Mouse (Mus musculus) embryonic stem cell, embryonic (primary cell): Measurements from ENCODE around the gene Ccdc88c.

Experiments
- CTCF ChIA-PET, 4 experiments: fragments of 300-600 bp in 2 of 4; fragments of 350-600 bp in 2 of 4; sonication (Branson Sonifier 250); formaldehyde crosslinking; loops; one replicate each; lab custom pipeline; 2022; ENCODE audit warnings: inconsistent platforms in 2 of 4; lab: Charles Lee
- POLR2A ChIA-PET, 4 experiments: fragments of 300-600 bp in 2 of 4; fragments of 350-600 bp in 2 of 4; sonication (Branson Sonifier 250); formaldehyde crosslinking; loops; one replicate each; lab custom pipeline; 2022; ENCODE audit warnings: antibody characterized with exemption in 4 of 4, inconsistent platforms in 1 of 4; lab: Charles Lee

The Ccdc88c gene

GRCm38 (mm10) chr12:100977958-100978725 is 50.7 kb downstream of the Ccdc88c start:
- POLR2A ChIA-PET: interaction anchor here in 2 of 4 experiments (0.7 to 1.3 kb wide), 5 partner anchors 13 to 26 kb away, joined by 3 to 7 read pairs (median 3); no protein-coding TSS in a partner anchor
- CTCF ChIA-PET: interaction anchor here in 2 of 4 experiments (1.6 to 2.9 kb wide), 3 partner anchors 20 to 51 kb away, joined by 3 to 7 read pairs (median 4); partner anchors contain the start of gene Ccdc88c (in 1 of the 2)

GRCm38 (mm10) chr12:100977551-100977950 is 51.3 kb downstream of the Ccdc88c start:
- POLR2A ChIA-PET: interaction anchor here in 1 of 4 experiments (0.9 to 1.2 kb wide), 2 partner anchors 12 to 22 kb away, joined by 3 read pairs; no protein-coding TSS in a partner anchor
- CTCF ChIA-PET: interaction anchor here in 2 of 4 experiments (1.6 to 2.9 kb wide), 3 partner anchors 20 to 52 kb away, joined by 3 to 7 read pairs (median 4); partner anchors contain the start of gene Ccdc88c (in 1 of the 2)

- ChIA-PET POLR2A (interaction anchor here in 2 of 4 experiments (0.9 to 2.5 kb wide), 12 partner anchors 9 to 112 kb away, joined by 3 to 7 read pairs (median 4); partner anchors contain the start of gene Ccdc88c (in 1 of the 2)), CTCF (interaction anchor here in 3 of 4 experiments (3.3 to 4.0 kb wide), 3 partner anchors 12 kb away, joined by 12 to 27 read pairs (median 26); no protein-coding TSS in a partner anchor)
Observed at GRCm38 (mm10) chr12:100969808-100970207, 59.0 kb downstream of the Ccdc88c start.

GRCm38 (mm10) chr12:100967383-100967782 is 61.5 kb downstream of the Ccdc88c start:
- ChIA-PET POLR2A (interaction anchor here in 3 of 4 experiments (0.6 to 3.0 kb wide), 17 partner anchors 9 to 62 kb away, joined by 3 to 11 read pairs (median 5); partner anchors contain the start of gene Ccdc88c (in 1 of the 3)), CTCF (interaction anchor here (0.6 to 4.0 kb wide), 9 partner anchors 9 to 26 kb away, joined by 3 to 27 read pairs (median 10); no protein-coding TSS in a partner anchor)

- ChIA-PET CTCF (interaction anchor here (0.6 to 4.0 kb wide), 7 partner anchors 8 to 61 kb away, joined by 3 to 26 read pairs (median 10); no protein-coding TSS in a partner anchor), POLR2A (interaction anchor here in 1 of 4 experiments (0.8 to 2.1 kb wide), 6 partner anchors 12 to 63 kb away, joined by 3 to 7 read pairs (median 4); no protein-coding TSS in a partner anchor)
Observed at GRCm38 (mm10) chr12:100966253-100966652, 62.6 kb downstream of the Ccdc88c start.

- POLR2A ChIA-PET: interaction anchor here in 2 of 4 experiments (0.7 to 1.4 kb wide), 5 partner anchors 9 to 60 kb away, joined by 3 to 7 read pairs (median 3); no protein-coding TSS in a partner anchor
- CTCF ChIA-PET: interaction anchor here in 3 of 4 experiments (1.4 to 2.1 kb wide), 3 partner anchors 7 to 29 kb away, joined by 3 to 10 read pairs (median 4); no protein-coding TSS in a partner anchor
Observed at GRCm38 (mm10) chr12:100965298-100965697, 63.6 kb downstream of the Ccdc88c start.

GRCm38 (mm10) chr12:100958621-100959592 is 69.9 kb downstream of the Ccdc88c start:
- ChIA-PET CTCF (interaction anchor here (0.6 to 5.2 kb wide), 91 partner anchors 8 to 1596 kb away, joined by 3 to 109 read pairs (median 5); partner anchors contain the start of gene Ccdc88c (in 4 of the 4)), POLR2A (interaction anchor here (0.7 to 2.9 kb wide), 31 partner anchors 9 to 119 kb away, joined by 3 to 30 read pairs (median 6); partner anchors contain the start of genes Ccdc88c (in 2 of the 4) and Gpr68 (in 1 of the 4))

GRCm38 (mm10) chr12:100958006-100958405 is 70.8 kb downstream of the Ccdc88c start:
- ChIA-PET CTCF (interaction anchor here (0.5 to 5.2 kb wide), 104 partner anchors 8 to 1596 kb away, joined by 3 to 109 read pairs (median 4); partner anchors contain the start of gene Ccdc88c (in 4 of the 4)), POLR2A (interaction anchor here (0.7 to 2.9 kb wide), 37 partner anchors 9 to 120 kb away, joined by 3 to 30 read pairs (median 5); partner anchors contain the start of genes Ccdc88c (in 2 of the 4) and Gpr68 (in 1 of the 4))

- ChIA-PET POLR2A (interaction anchor here (0.7 to 2.9 kb wide), 31 partner anchors 9 to 121 kb away, joined by 3 to 30 read pairs (median 5); partner anchors contain the start of genes Ccdc88c (in 2 of the 4) and Gpr68 (in 1 of the 4)), CTCF (interaction anchor here (0.5 to 5.2 kb wide), 93 partner anchors 8 to 803 kb away, joined by 3 to 109 read pairs (median 5); partner anchors contain the start of gene Ccdc88c (in 4 of the 4))
Observed at GRCm38 (mm10) chr12:100957257-100957656, 71.6 kb downstream of the Ccdc88c start.

GRCm38 (mm10) chr12:100956825-100957224 is 72.0 kb downstream of the Ccdc88c start:
- ChIA-PET CTCF (interaction anchor here in 2 of 4 experiments (0.7 to 5.2 kb wide), 9 partner anchors 9 to 108 kb away, joined by 3 to 109 read pairs (median 19); partner anchors contain the start of gene Ccdc88c (in 1 of the 2)), POLR2A (interaction anchor here in 2 of 4 experiments (1.0 to 2.9 kb wide), 8 partner anchors 8 to 72 kb away, joined by 3 to 30 read pairs (median 10); partner anchors contain the start of gene Ccdc88c (in 1 of the 2))

GRCm38 (mm10) chr12:100956028-100956427 is 72.8 kb downstream of the Ccdc88c start:
- ChIA-PET CTCF (interaction anchor here in 2 of 4 experiments (0.7 to 5.7 kb wide), 7 partner anchors 11 to 74 kb away, joined by 3 to 109 read pairs (median 4); partner anchors contain the start of gene Ccdc88c (in 2 of the 2)), POLR2A (interaction anchor here in 2 of 4 experiments (0.5 to 2.9 kb wide), 8 partner anchors 12 to 82 kb away, joined by 3 to 30 read pairs (median 3); partner anchors contain the start of gene Ccdc88c (in 1 of the 2))

- ChIA-PET POLR2A (interaction anchor here in 2 of 4 experiments (1.2 to 3.1 kb wide), 8 partner anchors 9 to 130 kb away, joined by 3 to 19 read pairs (median 6); partner anchors contain the start of genes Ccdc88c (in 1 of the 2) and Ppp4r3a (in 1 of the 2)), CTCF (interaction anchor here (0.6 to 5.7 kb wide), 8 partner anchors 14 to 105 kb away, joined by 3 to 80 read pairs (median 11); partner anchors contain the start of gene Ccdc88c (in 3 of the 4))
Observed at GRCm38 (mm10) chr12:100953926-100954325, 74.9 kb downstream of the Ccdc88c start.

- ChIA-PET POLR2A (interaction anchor here (0.5 to 3.1 kb wide), 31 partner anchors 9 to 418 kb away, joined by 3 to 19 read pairs (median 6); partner anchors contain the start of genes Ccdc88c (in 3 of the 4) and Ppp4r3a (in 2 of the 4)), CTCF (interaction anchor here (0.5 to 5.7 kb wide), 82 partner anchors 8 to 820 kb away, joined by 3 to 80 read pairs (median 4); partner anchors contain the start of genes Ccdc88c (in 4 of the 4) and Gpr68 (in 3 of the 4))
Observed at GRCm38 (mm10) chr12:100952193-100952931, 76.5 kb downstream of the Ccdc88c start.

- CTCF ChIA-PET: interaction anchor here (1.0 to 3.7 kb wide), 16 partner anchors 9 to 100 kb away, joined by 3 to 40 read pairs (median 5); partner anchors contain the start of gene Ccdc88c (in 2 of the 4)
- POLR2A ChIA-PET: interaction anchor here in 2 of 4 experiments (0.7 to 2.8 kb wide), 29 partner anchors 9 to 762 kb away, joined by 3 to 13 read pairs (median 5); partner anchors contain the start of gene Ccdc88c (in 2 of the 2)
Observed at GRCm38 (mm10) chr12:100949146-100949545, 79.7 kb downstream of the Ccdc88c start.

- ChIA-PET CTCF (interaction anchor here (1.1 to 3.7 kb wide), 12 partner anchors 8 to 99 kb away, joined by 4 to 40 read pairs (median 6); partner anchors contain the start of gene Ccdc88c (in 2 of the 4)), POLR2A (interaction anchor here in 2 of 4 experiments (0.6 to 2.8 kb wide), 28 partner anchors 9 to 133 kb away, joined by 3 to 13 read pairs (median 4); partner anchors contain the start of gene Ccdc88c (in 2 of the 2))
Observed at GRCm38 (mm10) chr12:100948021-100948420, 80.8 kb downstream of the Ccdc88c start.
